Mouse (Mus musculus) small intestine, adult 2 months (tissue): ENCODE results near the gene Cst11. TPM values are rescaled to one million over a fixed set of nuclear protein-coding genes. Genes with fewer than 3 reads are reported as not detected.
"Not testable (repeated sequence)": the region's sequence is repeated elsewhere in the genome, so short reads cannot be mapped to it uniquely, and the experiment has no call there.

Experiments used
- H3K27ac ChIP-seq: fragments of 200-500 bp; 2 replicates; pipeline ENCODE4 v1.5.1; 2012; ENCODE audit warnings: low read depth, low read length, control low read depth, inconsistent platforms; ENCODE audit not compliant: insufficient read depth
- H3K27me3 ChIP-seq: fragments of 200-500 bp; 2 replicates; pipeline ENCODE4 v1.6.1; 2012; ENCODE audit warnings: mild to moderate bottlenecking, moderate library complexity, low read length, inconsistent platforms; ENCODE audit not compliant: control insufficient read depth, insufficient read depth
- H3K36me3 ChIP-seq: fragments of 200-500 bp; 2 replicates; pipeline ENCODE4 v1.6.1; 2012; ENCODE audit warnings: mild to moderate bottlenecking, low read length, control low read depth, inconsistent platforms; ENCODE audit not compliant: control insufficient read depth, insufficient read depth
- H3K4me1 ChIP-seq: fragments of 200-500 bp; 2 replicates; pipeline ENCODE4 v1.6.1; 2012; ENCODE audit warnings: low read length, inconsistent platforms, mixed read lengths; ENCODE audit not compliant: control insufficient read depth, insufficient read depth, insufficient read length
- H3K4me3 ChIP-seq: fragments of 200-500 bp; 2 replicates; pipeline ENCODE4 v1.5.1; 2012; ENCODE audit warnings: low read depth, mild to moderate bottlenecking, control low read depth, inconsistent platforms, low read length, moderate library complexity
- CTCF ChIP-seq: fragments of 200-500 bp; IDR thresholded peaks from 2 replicates; pipeline ENCODE4 v1.5.1; 2012; ENCODE audit warnings: low read depth, mild to moderate bottlenecking, control low read depth, inconsistent platforms, low read length, moderate library complexity, mixed read lengths; ENCODE audit not compliant: insufficient replicate concordance, insufficient read length; ENCODE audit errors: extremely low read depth
- POLR2A ChIP-seq: fragments of 200-500 bp; IDR thresholded peaks from 2 replicates; pipeline ENCODE4 v1.6.1; 2012; ENCODE audit warnings: low read depth, mild to moderate bottlenecking, control low read depth, inconsistent platforms, low read length, moderate library complexity
- WGBS: fragments of 180-500 bp; shearing (Covaris S2); methylation state at CpG from one replicate; pipeline ENCODE4 v1.1.7; 2018; 5-methylcytosine and 5-hydroxymethylcytosine counted together
- polyA plus RNA-seq: library from polyadenylated mRNA; depleted of rRNA; stranded (reverse); fragments of >200 nt; gene quantifications from 2 replicates; pipeline ENCODE4 v1.2.3, GENCODE M21; 2012; rRNA removed

Cst11 gene
- polyA plus RNA-seq: not detected in 2 replicates

GRCm38 (mm10) chr2:148771397-148771796 lies at the start of gene Cst11:
TSS of gene Cst11 (minus strand) at chr2:148771497.
- not testable (repeated sequence) for H3K4me1 ChIP-seq, H3K27ac ChIP-seq, H3K36me3 ChIP-seq, H3K27me3 ChIP-seq, H3K4me3 ChIP-seq
- WGBS: 80% methylated on average over 4 of the region's 4 CpGs

DNA sequence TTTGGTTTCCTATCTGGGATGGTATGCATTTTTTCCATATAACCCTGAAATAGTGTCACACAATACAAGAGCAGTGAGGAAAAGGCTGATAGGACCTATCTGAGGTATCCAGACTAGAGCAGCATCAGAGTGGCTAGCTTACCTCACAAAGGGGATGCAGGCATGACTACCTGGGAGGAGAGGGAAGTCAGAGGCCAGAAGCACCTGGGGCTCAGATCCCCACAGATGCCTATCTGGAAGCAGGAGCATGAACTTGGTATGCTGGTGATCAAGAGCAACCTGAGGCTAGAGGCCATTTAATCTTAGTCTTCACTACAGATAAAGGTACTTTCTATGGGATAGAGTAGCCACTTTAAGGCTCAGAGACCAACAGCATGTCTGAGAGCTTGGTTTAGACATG lies 48.6 kb upstream of the Cst11 start, which contains the start of gene Cst13:
TSS of gene Cst13 (plus strand) at position 173 of the 400 bp plus-strand sequence.
- no peak within 1 kb of the TSS for H3K4me3 ChIP-seq
- no peaks in the 10 kb centered on the region for H3K36me3 ChIP-seq
- H3K27ac ChIP-seq: no peak within 1 kb of the TSS
- TF ChIP-seq CTCF (no peak), POLR2A (no peak)
- no peaks in the 10 kb centered on the region for H3K4me1 ChIP-seq
- no peaks in the 10 kb centered on the region for H3K27me3 ChIP-seq

- Histone ChIP-seq H3K27ac (no peak overlapping the region), H3K27me3 (no peaks in the 10 kb centered on the region), H3K4me3 (no peak overlapping the region), H3K4me1 (no peaks in the 10 kb centered on the region), H3K36me3 (no peaks in the 10 kb centered on the region)
- TF ChIP-seq POLR2A (no peak), CTCF (no peak)
- 63% methylated on average over 6 of the region's 6 CpGs for WGBS
Observed at GRCm38 (mm10) chr2:148806696-148807095, 35.4 kb upstream of the Cst11 start.

DNA sequence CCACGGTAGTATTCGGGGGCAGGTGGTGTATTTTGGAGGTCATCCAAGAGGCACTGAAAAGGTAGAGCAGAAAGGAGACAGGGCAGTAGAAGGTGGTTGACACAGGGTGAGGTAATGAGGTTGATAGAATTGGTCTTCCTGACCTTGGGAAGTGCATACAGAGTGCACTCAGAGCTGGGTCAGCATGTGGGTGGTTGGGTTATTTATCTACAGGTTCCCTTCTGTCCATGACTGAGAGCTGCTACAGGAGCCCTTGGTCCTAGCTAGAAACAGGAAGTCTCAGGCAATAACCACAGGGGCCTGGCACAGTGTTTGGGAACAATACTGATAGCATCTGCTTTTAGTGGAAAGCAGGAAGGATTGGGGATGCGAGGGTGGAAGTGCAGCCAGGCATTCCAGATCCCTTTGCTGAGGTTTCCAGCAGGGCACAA lies 30.2 kb upstream of the Cst11 start:
- Histone ChIP-seq H3K36me3 (no peaks in the 10 kb centered on the region), H3K4me3 (no peak overlapping the region), H3K27ac (no peak overlapping the region), H3K27me3 (no peaks in the 10 kb centered on the region), H3K4me1 (no peaks in the 10 kb centered on the region)
- TF ChIP-seq CTCF: no peak
- no peak for TF ChIP-seq POLR2A
- WGBS: 24% methylated on average over 3 of the region's 3 CpGs

DNA sequence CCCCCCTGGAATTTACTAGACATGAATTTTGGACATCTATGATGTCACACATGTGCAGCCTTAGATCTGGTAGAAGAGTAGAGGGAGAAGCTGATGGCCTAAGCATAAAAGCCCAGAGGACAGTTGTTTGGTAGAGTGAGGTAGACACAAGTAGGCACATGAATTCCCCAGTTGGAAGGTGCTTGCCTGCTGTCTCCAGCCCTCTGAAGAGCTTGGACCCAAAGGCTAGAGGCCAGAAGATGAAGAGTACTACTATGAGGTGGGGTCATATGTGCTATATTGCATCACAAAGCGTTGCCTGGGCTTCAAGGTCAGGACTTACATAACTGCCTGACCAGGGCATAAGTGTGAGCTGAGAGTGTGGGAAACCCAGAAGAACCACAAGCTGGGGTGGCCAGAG lies 27.2 kb upstream of the Cst11 start, which contains the start of gene Cst8:
TSS of gene Cst8 (plus strand) at position 301 of the 400 bp plus-strand sequence.
- TF ChIP-seq CTCF (no peak), POLR2A (no peak)
- 77% methylated on average over 1 of the region's 1 CpGs for WGBS
- H3K4me1 ChIP-seq: no peaks in the 10 kb centered on the region
- H3K4me3 ChIP-seq: no peak within 1 kb of the TSS
- no peak within 1 kb of the TSS for H3K27ac ChIP-seq
- no peaks in the 10 kb centered on the region for H3K27me3 ChIP-seq
- no peaks in the 10 kb centered on the region for H3K36me3 ChIP-seq

GRCm38 (mm10) chr2:148789142-148789541 lies 17.8 kb upstream of the Cst11 start, which contains the start of gene Cst12:
TSS of gene Cst12 (plus strand) at chr2:148789361.
- H3K27me3 ChIP-seq: no peaks in the 10 kb centered on the region
- no peaks in the 10 kb centered on the region for H3K36me3 ChIP-seq
- H3K4me1 ChIP-seq: no peaks in the 10 kb centered on the region
- WGBS: 90% methylated on average over 6 of the region's 6 CpGs
- H3K27ac ChIP-seq: no peak within 1 kb of the TSS
- no peak within 1 kb of the TSS for H3K4me3 ChIP-seq
- TF ChIP-seq CTCF: no peak

GRCm38 (mm10) chr2:148781709-148782108 lies 10.4 kb upstream of the Cst11 start, which contains the start of gene 8030411F24Rik:
TSS of gene 8030411F24Rik (plus strand) at chr2:148782009.
- no peaks in the 10 kb centered on the region for H3K27me3 ChIP-seq
- 8% methylated on average over 1 of the region's 1 CpGs for WGBS
- H3K27ac ChIP-seq: no peak within 1 kb of the TSS
- no peaks in the 10 kb centered on the region for H3K36me3 ChIP-seq
- no peak for TF ChIP-seq CTCF
- TF ChIP-seq POLR2A: no peak
- H3K4me1 ChIP-seq: no peaks in the 10 kb centered on the region
- no peak within 1 kb of the TSS for H3K4me3 ChIP-seq

DNA sequence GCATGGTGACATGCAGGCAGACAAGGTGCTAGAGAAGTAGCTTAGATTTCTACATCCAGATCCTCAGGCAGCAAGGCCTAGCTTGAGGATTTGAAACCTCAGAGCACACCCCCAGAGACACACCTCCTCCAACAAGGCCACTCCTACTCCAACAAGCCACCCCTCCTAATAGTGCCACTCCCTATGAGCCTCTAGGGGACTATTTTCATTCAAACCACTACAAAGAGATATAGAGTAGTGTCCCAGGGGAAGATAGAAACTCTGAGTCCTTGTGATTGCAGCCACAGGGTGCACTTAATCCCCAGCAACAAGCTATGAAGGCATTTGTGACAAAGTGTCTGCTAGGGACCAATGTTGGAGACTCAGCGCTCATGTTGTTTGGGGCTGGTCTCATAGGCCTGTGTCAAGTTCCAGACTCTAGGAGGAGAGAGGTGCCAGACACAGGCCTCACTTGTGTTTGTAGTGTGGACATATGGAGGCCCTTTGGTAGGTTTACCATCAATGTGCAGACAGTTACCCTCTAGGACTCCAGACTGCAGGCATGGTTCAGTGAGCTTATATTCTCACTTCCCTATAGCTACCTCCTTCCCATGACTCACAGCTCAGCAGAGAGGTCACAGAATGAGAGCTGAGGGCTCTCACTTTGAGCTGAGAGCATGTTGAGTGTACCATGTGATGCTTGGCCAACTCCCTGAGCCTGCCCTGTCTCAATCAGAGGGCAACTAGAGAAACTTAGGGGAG lies 7.5 kb downstream of the Cst11 start:
- H3K4me1 ChIP-seq: no peaks in the 10 kb centered on the region
- 97% methylated on average over 1 of the region's 1 CpGs for WGBS
- TF ChIP-seq POLR2A (no peak), CTCF (no peak)
- H3K4me3 ChIP-seq: no peak overlapping the region
- no peaks in the 10 kb centered on the region for H3K27me3 ChIP-seq
- H3K36me3 ChIP-seq: no peaks in the 10 kb centered on the region
- H3K27ac ChIP-seq: no peak overlapping the region
